Mouse (Mus musculus) kidney, adult 2 months (tissue): ENCODE data around the gene Hnrnpl.

Experiments
- CTCF ChIP-seq: fragments of 200-500 bp; conservative IDR thresholded peaks from 2 replicates; pipeline ENCODE4 v1.5.1; 2011; ENCODE audit warnings: low read depth, mild to moderate bottlenecking, control low read depth, low read length, moderate library complexity, mixed read lengths; ENCODE audit not compliant: insufficient read depth, insufficient read length
- POLR2A ChIP-seq: fragments of 200-500 bp; IDR thresholded peaks from one replicate; pipeline ENCODE4 v1.6.1; 2011; ENCODE audit warnings: low read depth, low read length, control low read depth

DNA sequence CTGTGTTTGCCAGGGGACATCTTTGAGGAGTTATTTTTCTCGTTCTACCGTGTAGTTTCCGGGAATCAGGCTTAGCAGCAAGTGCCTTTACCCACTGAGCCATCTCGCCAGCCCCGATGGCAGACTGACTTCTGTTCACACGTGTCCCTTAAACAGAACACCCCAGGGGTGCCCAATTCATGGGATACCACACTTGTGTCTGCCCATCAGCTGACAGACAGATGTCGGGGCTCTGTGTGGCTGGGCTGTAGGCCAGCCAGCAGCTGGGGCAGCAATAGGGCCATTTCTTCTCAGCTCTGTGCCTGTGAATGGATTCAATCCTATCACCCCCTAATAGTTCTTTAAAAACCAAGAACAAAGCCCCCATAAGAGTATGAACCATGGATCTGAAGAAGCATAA lies 33.2 kb upstream of the Hnrnpl start:
- TF ChIP-seq CTCF: no peak
- no peak for TF ChIP-seq POLR2A
